Mouse (Mus musculus): Measurements from ENCODE around the gene Ppp1cc. TPM values are rescaled to one million over a fixed set of nuclear protein-coding genes. Genes with fewer than 3 reads are reported as not detected.
"Not testable (repeated sequence)": the region's sequence is repeated elsewhere in the genome, so short reads cannot be mapped to it uniquely, and the experiment has no call there.

Ppp1cc gene
- polyA plus RNA-seq, 1 experiment from 2014 or later: 213 TPM

GRCm38 (mm10) chr5:122130341-122130998 is 27.6 kb upstream of the Ppp1cc start:
- Histone ChIP-seq H3K9ac (no peak overlapping the region), H3K4me3 (no peak overlapping the region), H3K4me1 (replicated peaks) (peaks cover 14% of the 10 kb centered on the region), H3K9me3 (no peaks in the 10 kb centered on the region), H3K4me2 (no peak overlapping the region), H3K27ac (replicated peaks) (no peak overlapping the region), H3K27me3 (peaks cover 9% of the 10 kb centered on the region), H3K36me3 (no peaks in the 10 kb centered on the region)
- no peak for ATAC-seq (ENCODE audit: low FRiP score, low read depth)
- 69% methylated on average over 11 of the region's 11 CpGs for WGBS

GRCm38 (mm10) chr5:122131076-122132051 is 26.7 kb upstream of the Ppp1cc start:
- H3K9ac ChIP-seq: no peak overlapping the region

GRCm38 (mm10) chr5:122132167-122133049 is 25.7 kb upstream of the Ppp1cc start:
- H3K36me3 ChIP-seq: no peaks in the 10 kb centered on the region
- no peak for ATAC-seq (ENCODE audit: low FRiP score, low read depth)
- 21% methylated on average over 26 of the region's 26 CpGs for WGBS

More at GRCm38 (mm10) chr5:122131076-122132051, 26.7 kb upstream of the Ppp1cc start:
- 10% methylated on average over 34 of the region's 34 CpGs for WGBS
- Histone ChIP-seq H3K4me2 (peak overlapping the region; percentile 76), H3K36me3 (no peaks in the 10 kb centered on the region), H3K4me3 (peak overlapping the region; percentile 35), H3K4me1 (replicated peaks) (peaks cover 14% of the 10 kb centered on the region), H3K27me3 (peaks cover 9% of the 10 kb centered on the region), H3K9me3 (no peaks in the 10 kb centered on the region), H3K27ac (replicated peaks) (no peak overlapping the region)
- ATAC-seq (ENCODE audit: low FRiP score, low read depth): peak; percentile 42; the same call in 1 of the 2 replicates

GRCm38 (mm10) chr5:122133050-122133389 is 25.1 kb upstream of the Ppp1cc start:
- no peak overlapping the region for H3K4me3 ChIP-seq

More at GRCm38 (mm10) chr5:122132167-122133049, 25.7 kb upstream of the Ppp1cc start:
- Histone ChIP-seq H3K4me1 (replicated peaks) (peaks cover 14% of the 10 kb centered on the region), H3K9me3 (no peaks in the 10 kb centered on the region), H3K27me3 (peaks cover 9% of the 10 kb centered on the region), H3K4me2 (peak overlapping the region; percentile 76), H3K4me3 (peak overlapping the region; percentile 35), H3K27ac (replicated peaks) (no peak overlapping the region), H3K9ac (no peak overlapping the region)

GRCm38 (mm10) chr5:122134395-122135289 is 23.4 kb upstream of the Ppp1cc start:
- Histone ChIP-seq H3K4me2 (no peak overlapping the region), H3K27ac (replicated peaks) (no peak overlapping the region), H3K9me3 (no peaks in the 10 kb centered on the region), H3K27me3 (peaks cover 9% of the 10 kb centered on the region), H3K4me3 (no peak overlapping the region), H3K36me3 (no peaks in the 10 kb centered on the region), H3K9ac (no peak overlapping the region), H3K4me1 (replicated peaks) (peaks cover 11% of the 10 kb centered on the region)
- no peak for ATAC-seq (ENCODE audit: low FRiP score, low read depth)
- WGBS: 90% methylated on average over 14 of the region's 14 CpGs

More at GRCm38 (mm10) chr5:122133050-122133389, 25.1 kb upstream of the Ppp1cc start:
- Histone ChIP-seq H3K4me2 (no peak overlapping the region), H3K27me3 (peaks cover 9% of the 10 kb centered on the region), H3K27ac (replicated peaks) (no peak overlapping the region), H3K9ac (no peak overlapping the region), H3K36me3 (no peaks in the 10 kb centered on the region), H3K4me1 (replicated peaks) (peaks cover 14% of the 10 kb centered on the region), H3K9me3 (no peaks in the 10 kb centered on the region)
- no peak for ATAC-seq (ENCODE audit: low FRiP score, low read depth)
- 92% methylated on average over 9 of the region's 9 CpGs for WGBS

GRCm38 (mm10) chr5:122135290-122135882 is 22.7 kb upstream of the Ppp1cc start:
- no peak for ATAC-seq (ENCODE audit: low FRiP score, low read depth)
- Histone ChIP-seq H3K9me3 (no peaks in the 10 kb centered on the region), H3K4me2 (no peak overlapping the region), H3K4me1 (replicated peaks) (peaks cover 11% of the 10 kb centered on the region), H3K27me3 (peaks cover 9% of the 10 kb centered on the region), H3K36me3 (no peaks in the 10 kb centered on the region), H3K27ac (replicated peaks) (no peak overlapping the region), H3K9ac (no peak overlapping the region), H3K4me3 (no peak overlapping the region)
- WGBS: 61% methylated on average over 3 of the region's 3 CpGs

- no peak overlapping the region for H3K9ac ChIP-seq
- WGBS: 86% methylated on average over 14 of the region's 14 CpGs
- no peak overlapping the region for H3K4me2 ChIP-seq
- no peaks in the 10 kb centered on the region for H3K27me3 ChIP-seq
- H3K4me3 ChIP-seq: no peak overlapping the region
- no peaks in the 10 kb centered on the region for H3K36me3 ChIP-seq
- no peak for ATAC-seq (ENCODE audit: low FRiP score, low read depth)
- peaks cover 6% of the 10 kb centered on the region for H3K4me1 ChIP-seq (replicated peaks)
- no peaks in the 10 kb centered on the region for H3K9me3 ChIP-seq
- H3K27ac ChIP-seq (replicated peaks): no peak overlapping the region
Observed at GRCm38 (mm10) chr5:122136508-122137408, 21.3 kb upstream of the Ppp1cc start.

- WGBS: 82% methylated on average over 15 of the region's 15 CpGs
- H3K4me3 ChIP-seq: no peak overlapping the region
- H3K4me2 ChIP-seq: no peak overlapping the region
- no peak for ATAC-seq (ENCODE audit: low FRiP score, low read depth)
- H3K9ac ChIP-seq: no peak overlapping the region
- H3K27me3 ChIP-seq: no peaks in the 10 kb centered on the region
- no peak overlapping the region for H3K27ac ChIP-seq (replicated peaks)
- no peaks in the 10 kb centered on the region for H3K9me3 ChIP-seq
- H3K4me1 ChIP-seq (replicated peaks): no peaks in the 10 kb centered on the region
- no peaks in the 10 kb centered on the region for H3K36me3 ChIP-seq
Observed at GRCm38 (mm10) chr5:122138856-122139255, 19.2 kb upstream of the Ppp1cc start.

- ATAC-seq (ENCODE audit: low FRiP score, low read depth); H3K27me3 ChIP-seq; H3K4me2 ChIP-seq; H3K4me1 ChIP-seq (replicated peaks); H3K36me3 ChIP-seq; H3K9me3 ChIP-seq; H3K4me3 ChIP-seq; H3K9ac ChIP-seq; H3K27ac ChIP-seq (replicated peaks): not testable (repeated sequence)
- 58% methylated on average over 2 of the region's 2 CpGs for WGBS
Observed at GRCm38 (mm10) chr5:122139771-122140170, 18.3 kb upstream of the Ppp1cc start.

GRCm38 (mm10) chr5:122140723-122141122 is 17.4 kb upstream of the Ppp1cc start, which contains the start of gene Ccdc63:
Ccdc63 (minus strand) TSS chr5:122140823.
- Histone ChIP-seq H3K36me3 (no peaks in the 10 kb centered on the region), H3K27me3 (no peaks in the 10 kb centered on the region), H3K4me3 (no peak within 1 kb of the TSS), H3K9ac (no peak within 1 kb of the TSS), H3K4me2 (no peak within 1 kb of the TSS), H3K27ac (replicated peaks) (no peak within 1 kb of the TSS), H3K4me1 (replicated peaks) (no peaks in the 10 kb centered on the region), H3K9me3 (no peaks in the 10 kb centered on the region)
- WGBS: 94% methylated on average over 3 of the region's 3 CpGs
- no peak for ATAC-seq (ENCODE audit: low FRiP score, low read depth)

Data from hindbrain, embryonic 15.5 days (tissue).